Mouse (Mus musculus) NIH3T3 (cell line): ENCODE results near the gene Tmem178.

Experiments
- DNase-seq: peaks from one replicate; pipeline ENCODE4 v3.0.0-alpha.2; 2012; ENCODE audit warnings: low read depth

Gene Tmem178

DNA sequence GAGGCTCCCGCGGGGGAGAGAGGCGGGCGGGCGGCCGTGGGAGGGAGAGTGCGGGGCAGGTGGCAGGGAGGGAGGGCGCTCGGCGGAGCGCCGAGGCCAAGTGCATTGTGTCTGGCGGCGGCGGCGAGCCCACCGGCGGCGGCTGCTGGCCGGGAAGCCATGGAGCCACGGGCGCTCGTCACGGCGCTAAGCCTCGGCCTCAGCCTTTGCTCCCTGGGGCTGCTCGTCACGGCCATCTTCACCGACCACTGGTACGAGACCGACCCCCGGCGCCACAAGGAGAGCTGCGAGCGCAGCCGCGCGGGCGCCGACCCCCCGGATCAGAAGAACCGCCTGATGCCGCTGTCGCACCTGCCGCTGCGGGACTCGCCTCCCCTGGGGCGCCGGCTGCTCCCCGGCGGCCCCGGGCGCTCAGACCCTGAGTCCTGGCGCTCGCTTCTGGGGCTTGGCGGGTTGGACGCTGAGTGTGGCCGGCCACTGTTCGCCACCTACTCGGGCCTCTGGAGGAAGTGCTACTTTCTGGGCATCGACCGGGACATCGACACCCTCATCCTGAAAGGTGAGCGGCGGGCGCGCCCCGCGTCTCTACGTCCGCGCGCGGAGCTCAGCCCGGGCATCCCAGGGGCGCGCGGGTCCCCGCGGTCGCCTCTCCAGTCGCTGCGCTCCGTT is at the start of gene Tmem178:
Gene Tmem178 (plus strand): TSS at position 103 of the 669 bp plus-strand sequence.
- DNase-seq = no peak

GRCm38 (mm10) chr17:80896481-80896880 is 48.0 kb upstream of the Tmem178 start:
- DNase-seq = no peak

DNA sequence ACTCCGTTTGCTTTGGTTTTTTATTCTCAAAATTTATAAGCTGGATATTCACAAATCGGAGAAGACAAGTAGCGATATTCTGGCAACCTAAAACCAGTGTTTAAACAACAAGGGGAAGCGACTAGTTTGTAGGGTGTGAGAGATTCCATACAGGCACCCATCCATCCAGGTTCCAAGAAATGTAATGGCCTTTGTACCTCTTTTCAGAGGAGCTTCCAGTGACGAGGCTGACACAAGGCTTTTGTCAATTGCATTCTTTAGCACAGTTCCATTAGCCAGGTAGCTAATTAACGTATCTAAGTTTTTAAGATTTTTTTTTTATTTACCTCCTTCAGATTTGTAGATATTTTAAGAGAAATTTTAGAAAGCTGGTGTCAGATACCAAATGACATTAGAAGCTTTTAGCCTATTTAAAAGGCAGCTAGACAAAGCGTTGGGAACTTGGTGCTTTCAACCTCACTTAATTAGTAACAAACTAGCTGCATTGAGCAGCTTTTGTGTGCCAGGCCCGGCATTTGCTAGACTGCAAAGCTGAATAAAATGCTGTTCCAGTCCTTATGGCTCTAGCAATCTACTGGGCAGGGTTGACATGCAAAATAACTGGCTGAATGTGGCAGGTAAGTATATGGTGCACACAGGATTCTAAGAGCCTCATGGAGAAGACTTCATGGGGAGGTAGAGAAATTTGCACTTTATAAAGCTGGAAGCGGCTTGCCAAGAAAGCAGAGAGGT is 46.6 kb upstream of the Tmem178 start:
- no peak for DNase-seq

DNA sequence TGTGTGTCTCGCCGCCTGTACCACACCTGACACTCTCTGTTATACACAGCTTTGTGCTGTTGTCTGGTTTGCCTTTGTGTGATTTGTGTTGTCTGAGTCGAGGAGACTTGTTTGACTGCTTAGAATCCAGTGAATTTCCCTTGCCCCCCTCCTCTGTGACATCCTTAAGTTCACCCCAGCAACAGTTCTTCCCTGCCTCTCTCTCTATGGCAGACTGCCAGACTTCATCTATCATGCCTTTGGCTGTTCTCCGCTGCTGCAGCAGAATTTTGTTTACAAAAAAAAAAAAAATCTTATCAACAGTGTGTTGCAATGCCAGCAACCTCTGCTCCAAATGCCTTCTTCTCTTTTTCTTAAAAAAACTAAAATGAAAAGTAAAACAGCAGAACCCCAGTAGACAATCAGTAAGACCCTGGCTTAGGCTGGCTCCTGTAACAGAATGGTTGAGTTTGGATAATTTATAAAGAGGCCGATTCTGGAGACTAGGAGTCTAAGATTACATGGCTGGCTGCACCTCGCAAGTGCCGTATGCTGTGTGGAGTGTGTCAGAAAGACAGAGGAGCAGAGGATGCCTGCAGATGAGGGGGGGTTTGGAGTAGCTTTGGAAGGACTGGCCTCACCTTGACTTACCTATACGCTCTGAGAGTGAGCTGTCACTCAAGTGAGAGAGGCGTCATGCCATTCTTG is 44.8 kb upstream of the Tmem178 start:
- DNase-seq = peak; percentile 87

GRCm38 (mm10) chr17:80900200-80900520 is 44.3 kb upstream of the Tmem178 start:
- no peak for DNase-seq

GRCm38 (mm10) chr17:80901885-80902284 is 42.5 kb upstream of the Tmem178 start:
- no peak for DNase-seq

GRCm38 (mm10) chr17:80903121-80903875 is 41.1 kb upstream of the Tmem178 start:
- DNase-seq = peak; percentile 17

- DNase-seq = no peak
These were observed 40.4 kb upstream of the Tmem178 start for GRCm38 (mm10) chr17:80904061-80904460.

- DNase-seq = no peak
These were observed 28.8 kb upstream of the Tmem178 start for GRCm38 (mm10) chr17:80915666-80916065.

GRCm38 (mm10) chr17:80919261-80919660 is 25.2 kb upstream of the Tmem178 start:
- DNase-seq = no peak

DNA sequence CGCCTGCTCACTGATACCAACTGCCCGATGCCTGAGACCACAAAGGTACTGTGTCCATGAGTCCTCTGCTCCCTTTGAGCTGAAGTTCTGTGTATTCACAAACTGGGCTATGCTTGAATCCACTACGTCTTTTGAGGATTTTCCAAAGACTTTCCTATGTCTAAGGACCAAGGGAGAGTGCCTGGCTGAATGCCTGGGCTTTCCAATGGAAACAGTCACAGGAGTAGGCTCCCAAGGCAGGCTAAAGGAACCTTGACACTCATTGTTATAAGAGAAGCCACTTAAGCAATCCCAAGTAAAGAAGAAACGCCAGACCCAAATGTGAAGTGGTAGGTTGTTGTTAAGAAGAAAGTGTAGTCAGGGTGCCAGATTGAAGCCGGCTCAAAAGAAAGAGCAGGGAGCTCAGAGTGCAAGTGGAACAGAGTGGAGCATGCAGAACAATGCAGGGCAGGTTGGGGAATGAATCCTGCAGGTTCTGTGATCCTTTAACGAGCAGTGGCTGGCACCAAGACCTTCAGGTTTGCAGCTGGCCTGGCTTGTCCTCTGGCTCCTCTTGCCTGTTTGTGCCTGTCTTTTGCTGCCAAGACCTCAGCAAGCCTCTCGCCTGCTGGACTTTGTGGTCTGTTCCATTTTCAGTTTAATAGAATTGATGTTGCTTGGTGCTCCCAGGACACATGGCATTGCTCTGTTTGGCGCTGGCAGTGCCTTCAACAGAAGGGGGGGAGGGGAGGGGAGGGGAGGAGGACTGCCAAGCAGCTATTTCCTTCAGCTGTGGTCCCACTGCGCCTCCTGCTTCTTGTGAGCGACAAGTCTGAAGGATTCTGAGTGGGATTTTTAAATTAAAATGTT is 22.9 kb upstream of the Tmem178 start:
- peak; percentile 34 for DNase-seq

DNA sequence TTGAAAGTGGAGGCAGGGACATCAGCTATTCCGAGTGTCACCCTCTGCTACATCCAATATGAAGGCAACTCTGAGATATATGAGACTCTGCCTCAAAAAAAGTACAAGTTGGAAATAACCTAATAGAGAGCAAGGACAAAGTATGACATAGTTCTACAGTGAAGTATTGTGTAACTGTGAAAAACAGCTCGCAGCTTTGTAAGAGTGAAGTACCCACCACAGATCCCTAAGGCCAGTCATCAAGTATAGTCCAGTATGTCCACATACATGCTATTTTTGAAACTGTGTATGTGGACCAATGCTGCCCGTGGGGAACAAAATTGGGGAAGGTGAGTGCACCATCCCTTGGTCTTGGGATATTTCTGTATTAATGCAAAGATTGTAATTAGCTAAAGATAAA is 18.9 kb upstream of the Tmem178 start:
- DNase-seq = no peak

DNA sequence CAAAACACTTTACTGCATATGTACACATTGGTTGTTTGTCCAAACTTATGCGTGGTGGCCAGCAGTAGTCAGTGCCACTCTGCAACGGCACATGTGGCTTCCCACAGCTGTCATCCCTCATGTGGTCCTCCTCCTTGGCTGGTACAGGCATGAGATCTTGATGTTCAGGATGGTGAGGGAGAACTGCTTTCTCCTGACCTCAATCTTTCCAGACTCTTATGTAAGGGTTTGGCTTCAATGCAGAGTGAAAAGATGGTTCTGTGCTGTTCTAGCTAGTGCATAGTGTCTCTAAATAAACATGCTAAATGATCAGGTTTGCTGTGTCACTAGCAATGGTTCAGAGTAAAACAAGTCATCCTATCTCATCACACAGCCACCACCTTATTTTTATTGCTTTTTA is 17.3 kb upstream of the Tmem178 start:
- no peak for DNase-seq

DNA sequence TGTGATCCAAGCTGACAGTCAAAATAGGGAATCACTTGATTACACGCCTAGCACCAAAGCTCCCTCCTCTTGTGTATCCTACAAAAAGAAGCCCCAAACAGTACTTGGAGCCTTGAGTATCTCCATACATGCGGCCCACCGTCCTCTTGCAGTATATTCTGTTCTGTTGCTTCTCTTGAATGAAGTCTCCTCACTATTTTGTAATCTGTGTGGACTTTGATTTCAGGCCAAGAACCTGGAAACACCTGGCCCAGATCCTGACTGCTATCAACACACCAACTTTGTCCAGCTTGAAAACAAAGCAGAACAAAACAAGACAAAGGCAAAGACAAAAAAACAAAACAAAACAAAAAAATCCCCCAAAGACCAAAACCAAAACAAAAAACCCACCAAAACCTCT is 11.7 kb upstream of the Tmem178 start:
- no peak for DNase-seq

DNA sequence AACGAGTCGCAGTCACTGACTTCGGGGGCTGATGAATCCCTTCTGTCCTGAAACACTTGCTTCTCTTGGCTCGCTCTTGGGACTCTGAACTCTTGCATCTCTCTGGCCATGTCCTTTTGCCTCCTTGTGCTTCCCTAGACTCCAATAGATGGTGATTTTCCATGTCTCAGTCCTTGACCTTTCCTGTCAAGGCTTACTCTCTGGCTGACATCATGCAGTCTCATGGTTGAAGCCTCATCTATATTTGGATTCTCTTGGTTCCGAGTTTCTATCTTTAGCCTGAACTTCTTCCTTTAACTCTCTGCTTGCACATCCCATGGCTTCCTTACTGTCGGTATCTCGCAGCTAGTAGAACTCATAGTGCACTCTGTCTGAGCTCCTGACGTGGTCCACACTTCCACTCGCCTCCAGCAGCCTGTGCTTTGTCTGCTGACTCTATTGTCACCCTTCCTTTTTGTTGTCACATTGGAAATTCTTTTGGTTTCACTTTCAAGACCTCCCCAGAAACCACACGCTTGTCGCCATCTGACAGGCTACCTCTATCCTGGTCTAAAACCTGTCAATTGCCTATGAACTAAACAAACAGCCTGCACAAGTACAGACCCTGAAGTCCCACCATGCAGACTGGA is 10.9 kb upstream of the Tmem178 start:
- no peak for DNase-seq

GRCm38 (mm10) chr17:80935807-80936519 is 8.5 kb upstream of the Tmem178 start:
- DNase-seq = no peak

GRCm38 (mm10) chr17:80936521-80936920 is 7.9 kb upstream of the Tmem178 start:
- DNase-seq = no peak

GRCm38 (mm10) chr17:80939833-80940232 is 4.6 kb upstream of the Tmem178 start:
- no peak for DNase-seq

DNA sequence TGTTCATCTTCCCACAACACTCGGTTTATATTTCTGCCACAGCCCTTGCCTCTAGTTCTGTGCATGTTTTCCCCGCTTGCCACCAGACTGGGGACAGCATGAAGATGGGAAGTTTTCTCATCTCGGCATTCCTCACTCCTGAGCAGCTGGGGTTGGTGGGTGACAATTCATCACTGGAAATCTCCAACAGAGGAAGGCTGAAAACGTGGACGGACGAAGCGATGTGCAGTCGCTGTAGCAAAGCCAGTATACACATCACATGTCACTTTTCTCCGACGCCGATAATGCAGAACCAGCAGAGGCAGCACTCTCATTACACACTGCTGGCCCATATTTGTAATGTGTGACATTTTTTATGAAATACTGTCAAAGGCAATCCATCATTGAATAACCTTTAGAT is 2.6 kb upstream of the Tmem178 start:
- no peak for DNase-seq

GRCm38 (mm10) chr17:80943835-80944529 is 450 bp upstream of the Tmem178 start:
- DNase-seq = no peak
